Mouse (Mus musculus) kidney, embryonic 15.5 days (tissue): ENCODE measurements around the gene Bub1b. TPM values are rescaled to one million over a fixed set of nuclear protein-coding genes. Genes with fewer than 3 reads are reported as not detected.

ENCODE experiments used
- ATAC-seq: fragments of 200-750 bp; cut with Nextera tagmentation; replicated peaks from 2 replicates; pipeline ENCODE4 v1.8.0; 2017; ENCODE audit warnings: moderate TSS enrichment; ENCODE audit not compliant: low FRiP score
- H3K27ac ChIP-seq: fragments of 300-500 bp; sonication (generic); 2 replicates; pipeline ENCODE4 v1.5.1; 2015; ENCODE audit warnings: mild to moderate bottlenecking, inconsistent platforms
- H3K27me3 ChIP-seq: fragments of 300-500 bp; sonication (generic); 2 replicates; pipeline ENCODE4 v1.6.1; 2015; ENCODE audit warnings: inconsistent platforms
- H3K36me3 ChIP-seq: fragments of 300-500 bp; sonication (generic); 2 replicates; pipeline ENCODE4 v1.6.1; 2015; ENCODE audit warnings: inconsistent platforms
- H3K4me1 ChIP-seq: fragments of 300-500 bp; sonication (generic); 2 replicates; pipeline ENCODE4 v1.6.1; 2015; ENCODE audit warnings: inconsistent platforms
- H3K4me2 ChIP-seq: fragments of 300-500 bp; sonication (generic); 2 replicates; pipeline ENCODE4 v1.6.1; 2015; ENCODE audit warnings: moderate library complexity, mild to moderate bottlenecking, inconsistent platforms
- H3K4me3 ChIP-seq: fragments of 300-500 bp; sonication (generic); replicated peaks from 2 replicates; pipeline ENCODE4 v1.5.1; 2015; ENCODE audit warnings: mild to moderate bottlenecking, inconsistent platforms
- H3K9ac ChIP-seq: fragments of 300-500 bp; sonication (generic); 2 replicates; pipeline ENCODE4 v1.6.1; 2015; ENCODE audit warnings: mild to moderate bottlenecking, inconsistent platforms
- H3K9me3 ChIP-seq: fragments of 300-500 bp; sonication (generic); replicated peaks from 2 replicates; pipeline ENCODE4 v1.6.1; 2016; ENCODE audit warnings: inconsistent platforms
- WGBS: fragments of 180-500 bp; shearing (Covaris S2); methylation state at CpG from one replicate; pipeline ENCODE4 v1.1.7; 2015; ENCODE audit warnings: mixed read lengths; 5-methylcytosine and 5-hydroxymethylcytosine counted together
- polyA plus RNA-seq: library from polyadenylated mRNA; unstranded; fragments of >200 nt; fragmentation: Nextera tagmentation; extraction: Ambion mirVana; gene quantifications from 2 replicates; pipeline ENCODE4 v1.2.1, GENCODE M21; 2015

Gene Bub1b
- polyA plus RNA-seq, 1 experiment from 2014 or later, result 103 TPM

- H3K9ac ChIP-seq, result no peak overlapping the region
- ATAC-seq, result peak; percentile 50
- H3K4me2 ChIP-seq, result no peak overlapping the region
- no peaks in the 10 kb centered on the region for H3K9me3 ChIP-seq
- 69% methylated on average over 1 of the region's 1 CpGs for WGBS
- H3K27ac ChIP-seq, result no peak overlapping the region
- H3K36me3 ChIP-seq, result no peaks in the 10 kb centered on the region
- peaks cover 41% of the 10 kb centered on the region for H3K4me1 ChIP-seq
- H3K27me3 ChIP-seq, result peaks cover 30% of the 10 kb centered on the region
- H3K4me3 ChIP-seq, result no peak overlapping the region
Measured at GRCm38 (mm10) chr2:118659077-118659476, 61.1 kb downstream of the Bub1b start.

GRCm38 (mm10) chr2:118659493-118659892 is 61.5 kb downstream of the Bub1b start:
- Histone ChIP-seq H3K27me3 (peaks cover 35% of the 10 kb centered on the region), H3K4me1 (peaks cover 41% of the 10 kb centered on the region), H3K27ac (no peak overlapping the region), H3K9me3 (no peaks in the 10 kb centered on the region), H3K4me3 (peak overlapping the region; percentile 46), H3K9ac (no peak overlapping the region), H3K36me3 (no peaks in the 10 kb centered on the region), H3K4me2 (peak overlapping the region; percentile 67)
- 78% methylated on average over 12 of the region's 12 CpGs for WGBS
- no peak for ATAC-seq

- peak; percentile 79 for ATAC-seq
- Histone ChIP-seq H3K36me3 (no peaks in the 10 kb centered on the region), H3K9me3 (no peaks in the 10 kb centered on the region), H3K9ac (no peak overlapping the region; the same call in 1 of the 2 replicates), H3K4me1 (peaks cover 41% of the 10 kb centered on the region), H3K27ac (0 out of 2 replicates have a peak overlapping the region, but pooled peaks have one; percentile 9), H3K27me3 (peaks cover 35% of the 10 kb centered on the region), H3K4me3 (peak overlapping the region; percentile 46), H3K4me2 (peak overlapping the region; percentile 67)
- 3% methylated on average over 4 of the region's 4 CpGs for WGBS
Measured at GRCm38 (mm10) chr2:118659998-118660452, 62.0 kb downstream of the Bub1b start.

- H3K4me1 ChIP-seq, result peaks cover 31% of the 10 kb centered on the region
- H3K9ac ChIP-seq, result no peak overlapping the region
- H3K4me3 ChIP-seq, result no peak overlapping the region
- no peak overlapping the region for H3K4me2 ChIP-seq
- H3K27me3 ChIP-seq, result peaks cover 37% of the 10 kb centered on the region
- 78% methylated on average over 9 of the region's 9 CpGs for WGBS
- no peak for ATAC-seq
- no peaks in the 10 kb centered on the region for H3K36me3 ChIP-seq
- H3K27ac ChIP-seq, result no peak overlapping the region
- no peaks in the 10 kb centered on the region for H3K9me3 ChIP-seq
Measured at GRCm38 (mm10) chr2:118661891-118662290, 63.9 kb downstream of the Bub1b start.

- Histone ChIP-seq H3K4me2 (peak within 1 kb of the TSS; percentile 91), H3K9me3 (no peaks in the 10 kb centered on the region), H3K27ac (no peak within 1 kb of the TSS), H3K4me3 (peak within 1 kb of the TSS; percentile 46), H3K36me3 (no peaks in the 10 kb centered on the region), H3K4me1 (peaks cover 29% of the 10 kb centered on the region), H3K9ac (peak within 1 kb of the TSS; percentile 47; the same call in 1 of the 2 replicates), H3K27me3 (peaks cover 37% of the 10 kb centered on the region)
- ATAC-seq, result no peak
- whole genome bisulfite sequencing, result 2% methylated on average over 37 of the region's 37 CpGs
Measured at GRCm38 (mm10) chr2:118662902-118663803, 65.1 kb downstream of the Bub1b start, which contains the start of gene Pak6. TSS of gene Pak6 (plus strand) at chr2:118663303.

GRCm38 (mm10) chr2:118663804-118664766 is 66.1 kb downstream of the Bub1b start:
- H3K4me1 ChIP-seq, result peaks cover 23% of the 10 kb centered on the region
- H3K4me2 ChIP-seq, result peak overlapping the region; percentile 91
- WGBS, result 58% methylated on average over 19 of the region's 19 CpGs
- H3K36me3 ChIP-seq, result no peaks in the 10 kb centered on the region
- ATAC-seq, result no peak
- no peaks in the 10 kb centered on the region for H3K9me3 ChIP-seq
- peak overlapping the region; percentile 46 for H3K4me3 ChIP-seq
- H3K27ac ChIP-seq, result no peak overlapping the region
- peaks cover 37% of the 10 kb centered on the region for H3K27me3 ChIP-seq
- peak overlapping the region; percentile 47; the same call in 1 of the 2 replicates for H3K9ac ChIP-seq

- H3K4me3 ChIP-seq, result no peak overlapping the region
- WGBS, result 59% methylated on average over 3 of the region's 3 CpGs
- H3K27ac ChIP-seq, result no peak overlapping the region
- peaks cover 18% of the 10 kb centered on the region for H3K4me1 ChIP-seq
- peaks cover 37% of the 10 kb centered on the region for H3K27me3 ChIP-seq
- H3K9ac ChIP-seq, result no peak overlapping the region
- no peak overlapping the region for H3K4me2 ChIP-seq
- H3K36me3 ChIP-seq, result no peaks in the 10 kb centered on the region
- no peaks in the 10 kb centered on the region for H3K9me3 ChIP-seq
- no peak for ATAC-seq
Measured at GRCm38 (mm10) chr2:118664975-118665516, 67.0 kb downstream of the Bub1b start.

GRCm38 (mm10) chr2:118665616-118666015 is 67.6 kb downstream of the Bub1b start:
- no peaks in the 10 kb centered on the region for H3K36me3 ChIP-seq
- H3K9ac ChIP-seq, result no peak overlapping the region
- WGBS, result 86% methylated on average over 4 of the region's 4 CpGs
- peaks cover 38% of the 10 kb centered on the region for H3K27me3 ChIP-seq
- H3K27ac ChIP-seq, result no peak overlapping the region
- H3K4me3 ChIP-seq, result no peak overlapping the region
- no peak for ATAC-seq
- H3K9me3 ChIP-seq, result no peaks in the 10 kb centered on the region
- H3K4me2 ChIP-seq, result no peak overlapping the region
- H3K4me1 ChIP-seq, result peaks cover 17% of the 10 kb centered on the region

GRCm38 (mm10) chr2:118667181-118667580 is 69.2 kb downstream of the Bub1b start:
- WGBS, result 82% methylated on average over 5 of the region's 5 CpGs
- ATAC-seq, result no peak
- peaks cover 17% of the 10 kb centered on the region for H3K4me1 ChIP-seq
- no peaks in the 10 kb centered on the region for H3K9me3 ChIP-seq
- H3K36me3 ChIP-seq, result no peaks in the 10 kb centered on the region
- no peak overlapping the region for H3K27ac ChIP-seq
- H3K4me2 ChIP-seq, result no peak overlapping the region
- no peak overlapping the region for H3K4me3 ChIP-seq
- H3K9ac ChIP-seq, result no peak overlapping the region
- peaks cover 40% of the 10 kb centered on the region for H3K27me3 ChIP-seq

GRCm38 (mm10) chr2:118669245-118669644 is 71.2 kb downstream of the Bub1b start:
- Histone ChIP-seq H3K4me2 (no peak overlapping the region), H3K27me3 (peaks cover 40% of the 10 kb centered on the region), H3K36me3 (no peaks in the 10 kb centered on the region), H3K9ac (no peak overlapping the region), H3K9me3 (no peaks in the 10 kb centered on the region), H3K4me1 (0 out of 2 replicates have a peak, but pooled peaks cover 4% of the 10 kb centered on the region), H3K27ac (peak overlapping the region; percentile 56), H3K4me3 (no peak overlapping the region)
- peak; percentile 38; the same call in 1 of the 2 replicates for ATAC-seq
- WGBS, result 63% methylated on average over 6 of the region's 6 CpGs

GRCm38 (mm10) chr2:118669785-118670184 is 71.8 kb downstream of the Bub1b start:
- Histone ChIP-seq H3K4me2 (no peak overlapping the region), H3K27me3 (peaks cover 42% of the 10 kb centered on the region), H3K9me3 (no peaks in the 10 kb centered on the region), H3K27ac (peak overlapping the region; percentile 56; the same call in 1 of the 2 replicates), H3K4me3 (no peak overlapping the region), H3K9ac (no peak overlapping the region), H3K4me1 (0 out of 2 replicates have a peak, but pooled peaks cover 4% of the 10 kb centered on the region), H3K36me3 (no peaks in the 10 kb centered on the region)
- ATAC-seq, result no peak
- WGBS, result 34% methylated on average over 2 of the region's 2 CpGs
